Mouse (Mus musculus) cerebellum, adult 11-12 months (tissue): ENCODE data around the gene Myom1.

Source experiments
- DNase-seq: peaks from one replicate; pipeline ENCODE4 v3.0.0; 2022

The Myom1 gene

GRCm38 (mm10) chr17:71062870-71063602 is 60.6 kb downstream of the Myom1 start:
- DNase-seq: no peak

GRCm38 (mm10) chr17:71064463-71065014 is 62.1 kb downstream of the Myom1 start:
- DNase-seq: no peak

GRCm38 (mm10) chr17:71065127-71065526 is 62.7 kb downstream of the Myom1 start:
- DNase-seq: no peak

- no peak for DNase-seq
These were observed 66.7 kb downstream of the Myom1 start for GRCm38 (mm10) chr17:71069176-71069575.

- no peak for DNase-seq
These were observed 69.5 kb downstream of the Myom1 start for GRCm38 (mm10) chr17:71071958-71072357.

GRCm38 (mm10) chr17:71074386-71074785 is 72.0 kb downstream of the Myom1 start:
- no peak for DNase-seq

- DNase-seq: no peak
These were observed 79.6 kb downstream of the Myom1 start for GRCm38 (mm10) chr17:71081986-71082385.

GRCm38 (mm10) chr17:71086969-71087368 is 84.5 kb downstream of the Myom1 start:
- DNase-seq: no peak

GRCm38 (mm10) chr17:71087396-71088153 is 85.1 kb downstream of the Myom1 start:
- no peak for DNase-seq

GRCm38 (mm10) chr17:71088154-71088521 is 85.7 kb downstream of the Myom1 start:
- no peak for DNase-seq

GRCm38 (mm10) chr17:71088991-71089434 is 86.6 kb downstream of the Myom1 start:
- DNase-seq: no peak

GRCm38 (mm10) chr17:71089781-71090480 is 87.5 kb downstream of the Myom1 start:
- DNase-seq: no peak

- no peak for DNase-seq
These were observed 88.6 kb downstream of the Myom1 start for GRCm38 (mm10) chr17:71091024-71091423.

- no peak for DNase-seq
These were observed 89.9 kb downstream of the Myom1 start for GRCm38 (mm10) chr17:71092341-71092740.

GRCm38 (mm10) chr17:71093793-71094192 is 91.4 kb downstream of the Myom1 start:
- DNase-seq: no peak

- DNase-seq: no peak
These were observed 92.0 kb downstream of the Myom1 start for GRCm38 (mm10) chr17:71094438-71094837.

GRCm38 (mm10) chr17:71096557-71097208 is 94.2 kb downstream of the Myom1 start:
- no peak for DNase-seq

GRCm38 (mm10) chr17:71097209-71097597 is 94.8 kb downstream of the Myom1 start:
- no peak for DNase-seq

GRCm38 (mm10) chr17:71098606-71099005 is 96.2 kb downstream of the Myom1 start:
- DNase-seq: no peak

- no peak for DNase-seq
These were observed 100.4 kb downstream of the Myom1 start for GRCm38 (mm10) chr17:71102571-71103551.

GRCm38 (mm10) chr17:71105297-71105696 is 102.9 kb downstream of the Myom1 start:
- no peak for DNase-seq

- DNase-seq: no peak
These were observed 103.8 kb downstream of the Myom1 start for GRCm38 (mm10) chr17:71106250-71106649.
